Mouse (Mus musculus) lung, postnatal 0 days (tissue): Measurements from ENCODE around the gene Spdl1.

Experiments used
- CTCF ChIP-seq: IDR thresholded peaks from 2 replicates; pipeline ENCODE4 v1.5.1; 2016; ENCODE audit warnings: antibody characterized with exemption, mild to moderate bottlenecking
- EP300 ChIP-seq: IDR thresholded peaks from 2 replicates; pipeline ENCODE4 v1.6.1; 2016; ENCODE audit warnings: antibody characterized with exemption, mild to moderate bottlenecking, control low read depth

DNA sequence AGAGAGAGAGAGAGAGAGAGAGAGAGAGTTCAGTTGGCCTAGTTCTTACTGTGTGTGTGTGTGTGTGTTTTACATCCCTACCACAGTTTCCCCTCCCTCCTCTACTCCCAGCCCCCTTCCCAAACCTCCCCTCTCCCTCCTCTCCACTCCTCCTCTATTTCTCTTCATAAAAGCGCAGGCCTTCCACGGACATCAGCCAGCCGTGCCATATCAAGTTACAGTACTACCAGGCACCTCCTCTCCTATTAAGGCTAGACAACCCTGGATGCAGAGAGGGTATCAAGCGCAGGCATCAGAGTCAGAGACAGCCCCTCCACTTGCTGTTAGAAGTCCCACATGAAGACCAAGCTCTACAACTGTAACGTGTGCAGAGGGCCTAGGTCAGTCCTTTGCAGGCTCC lies 6.8 kb upstream of the Spdl1 start:
- no peak for TF ChIP-seq CTCF
- TF ChIP-seq EP300, result no peak
